Mouse (Mus musculus) heart, postnatal 14 days (tissue): ENCODE measurements around the gene Nell1. TPM values are rescaled to one million over a fixed set of nuclear protein-coding genes. Genes with fewer than 3 reads are reported as not detected.

Source experiments
- DNase-seq, 2 experiments: peaks; one replicate each; pipeline ENCODE4 v3.0.0; 2021 to 2022
- intact Hi-C: fragments of 180-260 bp; cut with DNase I; formaldehyde crosslinking; loops from one replicate; pipeline ENCODE4 v1.15.1; 2025
- total RNA-seq, 2 experiments: library from RNA; stranded (reverse); gene quantifications; 2 replicates each; pipeline ENCODE4 v1.2.3; 2021

Nell1 gene
- total RNA-seq, 2 experiments from 2014 or later, result not detected

- intact Hi-C loops, result no loop called here
- DNase-seq, result no peak
These were observed 798.9 kb downstream of the Nell1 start for GRCm38 (mm10) chr7:50773516-50773915.

GRCm38 (mm10) chr7:50781105-50781504 lies 806.4 kb downstream of the Nell1 start:
- intact Hi-C loops, result no loop called here
- DNase-seq, result no peak

- peak in 1 of 2 experiments; percentile 0 for DNase-seq
- intact Hi-C loops, result no loop called here
These were observed 809.0 kb downstream of the Nell1 start for GRCm38 (mm10) chr7:50783652-50784051.

DNA sequence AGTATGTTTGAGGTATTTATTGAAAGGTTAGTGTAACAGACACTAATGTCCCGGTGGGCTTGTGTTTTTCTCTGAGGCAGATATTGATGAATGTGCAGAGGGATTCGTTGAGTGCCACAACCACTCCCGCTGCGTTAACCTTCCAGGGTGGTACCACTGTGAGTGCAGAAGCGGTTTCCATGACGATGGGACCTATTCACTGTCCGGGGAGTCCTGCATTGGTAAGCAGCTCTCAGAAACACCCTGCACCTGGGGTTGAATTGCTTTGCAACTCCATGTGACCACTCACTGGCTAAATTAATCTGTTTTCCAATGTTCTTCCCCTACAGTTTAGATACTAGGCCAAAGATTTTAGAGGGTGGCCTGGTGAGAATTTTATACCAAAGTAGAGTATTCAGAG lies 851.5 kb downstream of the Nell1 start:
- intact Hi-C loops, result no loop called here
- no peak for DNase-seq

DNA sequence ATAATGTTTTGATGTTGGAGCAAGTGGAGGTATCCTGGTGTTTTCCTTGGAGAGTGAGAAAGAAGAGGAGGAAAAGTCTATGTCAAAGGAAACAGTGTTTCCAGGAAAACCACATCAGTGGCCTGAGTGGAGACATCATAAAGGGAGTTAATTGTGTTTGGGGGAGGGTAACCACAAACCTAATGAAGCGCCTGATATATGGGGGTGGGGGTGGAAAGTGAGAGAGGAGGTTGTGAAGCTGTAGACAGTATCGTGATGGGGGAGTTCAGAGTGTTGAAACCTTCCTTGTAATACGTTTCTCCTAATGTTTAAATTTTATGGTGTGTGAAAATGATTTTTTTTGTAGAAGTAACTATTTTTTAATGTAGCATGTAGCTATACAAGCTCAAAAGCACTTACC lies 858.1 kb downstream of the Nell1 start:
- intact Hi-C loops, result no loop called here
- no peak for DNase-seq

- no peak for DNase-seq
These were observed 868.0 kb downstream of the Nell1 start for GRCm38 (mm10) chr7:50842646-50843045.

GRCm38 (mm10) chr7:50847921-50848320 lies 873.3 kb downstream of the Nell1 start:
- no peak for DNase-seq
- intact Hi-C loops, result no loop called here

More at GRCm38 (mm10) chr7:50842646-50843045, 868.0 kb downstream of the Nell1 start:
- intact Hi-C loops, result no loop called here

- intact Hi-C loops, result no loop called here
- DNase-seq, result no peak
These were observed 875.6 kb downstream of the Nell1 start for GRCm38 (mm10) chr7:50850271-50850670.

DNA sequence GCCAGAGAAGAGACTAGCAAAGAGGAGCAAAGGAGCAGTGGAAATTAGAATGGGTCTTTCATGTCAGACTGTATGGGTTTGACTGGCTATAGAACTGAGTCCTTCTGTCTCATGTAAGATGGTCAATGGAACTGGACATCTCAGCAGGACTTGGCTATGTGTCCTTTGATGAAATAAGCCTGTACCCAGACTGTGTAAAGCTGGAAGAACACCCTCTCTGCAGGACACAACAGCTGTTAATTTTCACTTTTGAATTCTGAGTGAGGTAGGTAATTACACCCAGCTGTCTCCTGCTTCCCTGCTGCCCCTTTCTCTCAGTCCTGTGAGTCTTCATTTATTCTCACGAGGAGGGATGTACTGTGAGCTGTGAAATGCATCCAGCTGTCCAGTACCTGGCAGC lies 895.5 kb downstream of the Nell1 start:
- intact Hi-C loops, result no loop called here
- DNase-seq, result no peak

GRCm38 (mm10) chr7:50887625-50888024 lies 913.0 kb downstream of the Nell1 start:
- no peak for DNase-seq
- intact Hi-C loops, result no loop called here

DNA sequence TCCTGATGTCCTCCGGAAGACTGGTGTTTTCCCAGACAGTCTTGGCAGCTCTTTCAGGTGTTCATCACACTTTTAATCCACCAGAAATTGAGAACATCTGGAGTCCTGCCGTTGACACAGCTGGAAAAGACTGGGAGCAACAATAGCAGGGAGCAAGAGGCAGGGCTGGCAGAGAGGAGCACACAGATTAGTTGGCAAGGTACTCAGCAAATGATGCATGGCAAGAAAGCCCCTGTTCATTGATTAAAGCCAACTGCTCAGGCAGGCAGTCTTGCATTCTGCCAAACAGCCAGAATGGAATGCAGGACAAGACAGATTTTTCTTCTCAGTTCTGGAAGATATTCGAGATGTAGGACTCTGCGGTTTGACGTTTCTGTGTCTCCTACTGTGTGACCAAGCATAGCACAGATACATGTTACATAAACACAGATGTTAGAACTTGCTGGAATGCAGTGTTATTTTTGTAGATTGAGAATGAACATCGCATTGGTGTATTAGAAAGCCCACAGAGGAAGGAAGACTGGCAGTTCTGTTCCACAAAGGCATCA lies 925.0 kb downstream of the Nell1 start:
- intact Hi-C loops, result loop anchor here (10.0 kb wide), 1 partner anchor 145 kb away; no protein-coding TSS in a partner anchor

More for the DNA sequence above, 925.0 kb downstream of the Nell1 start:
- DNase-seq, result peak in 1 of 2 experiments; percentile 1

Other genes with a start within 250 kb of the Nell1 start
- 1 to 10 TPM; 5.3 to 6.9 TPM for gene Htatip2, start 215.7 kb upstream of the Nell1 start, total RNA-seq
- 10 to 100 TPM; 10.1 to 10.2 TPM for gene Prmt3, start 196.5 kb upstream of the Nell1 start, total RNA-seq
- not detected for gene Slc6a5, start 64.7 kb upstream of the Nell1 start, total RNA-seq